Mouse (Mus musculus) heart, postnatal 14 days (tissue): ENCODE data around the gene Hist1h2bk. TPM values are rescaled to one million over a fixed set of nuclear protein-coding genes. Genes with fewer than 3 reads are reported as not detected.

Experiments
- DNase-seq, 2 experiments: peaks; one replicate each; pipeline ENCODE4 v3.0.0; 2021 to 2022
- intact Hi-C: fragments of 180-260 bp; cut with DNase I; formaldehyde crosslinking; loops from one replicate; pipeline ENCODE4 v1.15.1; 2025
- long read RNA-seq, 2 experiments: library from polyadenylated mRNA; stranded (forward); transcript quantifications; one replicate each; pipeline ENCODE4 v2.0.0; 2021
- total RNA-seq, 2 experiments: library from RNA; stranded (reverse); gene quantifications; 2 replicates each; pipeline ENCODE4 v1.2.3; 2021

Hist1h2bk gene
- total RNA-seq: 100 to 1,000 TPM in 1 of 2 experiments, 10 to 100 TPM in 1; 67.9 to 160 TPM
- long read RNA-seq, experiment 1: 0 reads
- long read RNA-seq, experiment 2: 0 reads

DNA sequence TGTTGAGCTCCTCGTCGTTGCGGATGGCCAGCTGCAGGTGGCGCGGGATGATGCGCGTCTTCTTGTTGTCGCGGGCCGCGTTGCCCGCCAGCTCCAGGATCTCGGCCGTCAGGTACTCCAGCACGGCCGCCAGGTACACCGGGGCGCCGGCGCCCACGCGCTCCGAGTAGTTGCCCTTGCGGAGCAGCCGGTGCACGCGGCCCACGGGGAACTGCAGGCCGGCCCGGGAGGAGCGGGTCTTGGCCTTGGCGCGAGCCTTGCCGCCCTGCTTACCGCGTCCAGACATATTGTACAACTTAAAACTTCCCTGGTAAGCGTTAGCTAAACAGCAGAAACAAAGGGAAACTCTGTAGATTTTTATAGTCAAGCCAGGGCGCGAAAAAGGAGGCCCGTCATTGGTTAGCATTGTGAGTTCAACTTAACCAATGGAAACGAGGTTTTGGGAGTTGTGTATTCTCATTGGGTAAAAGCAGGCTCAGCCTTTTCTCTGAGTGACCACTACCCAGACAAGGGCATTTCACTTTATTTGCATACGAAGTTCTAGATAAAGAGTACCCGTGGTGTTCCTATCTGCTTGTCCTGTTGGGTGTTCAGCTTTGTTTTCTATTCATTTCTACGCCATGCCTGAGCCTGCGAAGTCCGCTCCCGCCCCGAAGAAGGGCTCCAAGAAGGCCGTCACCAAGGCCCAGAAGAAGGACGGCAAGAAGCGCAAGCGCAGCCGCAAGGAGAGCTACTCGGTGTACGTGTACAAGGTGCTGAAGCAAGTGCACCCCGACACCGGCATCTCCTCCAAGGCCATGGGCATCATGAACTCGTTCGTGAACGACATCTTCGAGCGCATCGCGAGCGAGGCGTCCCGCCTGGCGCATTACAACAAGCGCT, at the start of gene Hist1h2bk, which contains the start of gene Hist1h2ah:
Gene Hist1h2bk (plus strand): TSS at position 604 of the 882 bp plus-strand sequence.
Gene Hist1h2ah (minus strand): TSS at position 302 of the 882 bp plus-strand sequence.
- intact Hi-C loops: loop anchor here (5.0 kb wide), 1 partner anchor 1537 kb away; the partner anchor contains the start of genes Hist1h2ad, Hist1h2ae, Hist1h2bf and Hist1h2bg
- peak; percentile 67 to 81 for DNase-seq

- DNase-seq: no peak
- intact Hi-C loops: no loop called here
These were observed 43.1 kb upstream of the Hist1h2bk start for GRCm38 (mm10) chr13:21992550-21992949.

DNA sequence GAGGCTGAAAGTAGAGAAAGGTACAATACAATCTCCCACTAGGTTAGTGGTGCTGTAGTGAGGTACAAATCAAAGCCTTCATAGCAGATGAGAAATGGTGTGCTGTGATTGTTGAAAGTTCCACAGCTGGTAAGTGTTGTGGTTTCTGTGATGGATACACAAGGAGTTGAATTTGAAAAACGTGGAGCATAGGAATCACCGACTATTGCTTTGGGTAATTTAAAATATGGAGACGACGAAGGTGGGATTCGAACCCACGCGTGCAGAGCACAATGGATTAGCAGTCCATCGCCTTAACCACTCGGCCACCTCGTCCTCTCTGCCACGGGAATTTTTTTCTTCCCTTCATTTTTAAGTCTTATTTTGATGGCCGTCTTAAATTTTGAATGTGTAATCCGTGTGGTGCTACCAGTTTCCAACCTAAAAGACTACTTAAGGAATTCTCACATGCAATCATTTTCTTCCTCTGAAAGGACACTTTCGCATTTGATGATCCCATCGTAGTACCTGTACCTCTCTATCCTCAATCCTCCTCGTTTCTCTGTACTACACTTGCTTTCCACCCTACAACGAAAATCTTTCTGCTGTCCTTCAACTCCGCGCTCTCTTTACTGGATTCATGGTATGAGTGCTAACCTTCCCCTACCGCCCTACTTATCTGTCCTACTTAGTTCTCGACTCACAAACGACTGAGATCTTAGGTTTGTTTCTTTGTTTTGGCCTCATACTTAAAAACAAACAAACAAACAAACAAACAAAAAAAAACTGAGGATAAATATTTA, 41.5 kb upstream of the Hist1h2bk start:
- peak in 1 of 2 experiments; percentile 14 for DNase-seq
- intact Hi-C loops: no loop called here

GRCm38 (mm10) chr13:21994896-21995295, 40.8 kb upstream of the Hist1h2bk start:
- no peak for DNase-seq
- intact Hi-C loops: no loop called here

DNA sequence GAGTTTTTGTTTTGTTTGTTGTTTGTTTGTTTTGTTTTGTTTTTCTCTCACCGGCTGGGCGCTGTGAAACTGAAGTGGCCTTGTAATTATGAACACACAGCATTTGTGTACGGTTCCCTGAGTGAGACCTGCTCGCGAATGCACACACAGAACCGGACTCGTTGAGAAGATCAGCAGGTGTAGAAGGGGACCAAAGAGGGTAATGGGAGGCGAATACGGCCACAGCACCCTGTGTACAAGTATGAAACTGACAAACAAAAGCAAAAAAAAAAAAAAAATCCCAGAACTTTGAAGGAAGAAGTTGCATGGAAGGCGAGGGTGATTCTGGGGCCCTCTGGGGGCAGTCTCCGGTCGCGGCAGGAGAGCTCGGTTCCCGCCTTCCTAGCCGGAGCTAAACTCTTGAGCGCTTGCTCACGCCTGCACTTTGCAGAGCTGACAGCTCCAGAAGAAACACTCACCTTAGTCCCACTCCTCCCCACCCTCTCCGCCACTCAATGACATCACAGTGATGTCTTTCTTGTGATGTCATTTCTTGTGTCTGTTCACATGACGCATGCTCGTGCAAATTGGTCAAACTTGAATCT, 40.2 kb upstream of the Hist1h2bk start:
- intact Hi-C loops: no loop called here
- DNase-seq: peak; percentile 21 to 40

DNA sequence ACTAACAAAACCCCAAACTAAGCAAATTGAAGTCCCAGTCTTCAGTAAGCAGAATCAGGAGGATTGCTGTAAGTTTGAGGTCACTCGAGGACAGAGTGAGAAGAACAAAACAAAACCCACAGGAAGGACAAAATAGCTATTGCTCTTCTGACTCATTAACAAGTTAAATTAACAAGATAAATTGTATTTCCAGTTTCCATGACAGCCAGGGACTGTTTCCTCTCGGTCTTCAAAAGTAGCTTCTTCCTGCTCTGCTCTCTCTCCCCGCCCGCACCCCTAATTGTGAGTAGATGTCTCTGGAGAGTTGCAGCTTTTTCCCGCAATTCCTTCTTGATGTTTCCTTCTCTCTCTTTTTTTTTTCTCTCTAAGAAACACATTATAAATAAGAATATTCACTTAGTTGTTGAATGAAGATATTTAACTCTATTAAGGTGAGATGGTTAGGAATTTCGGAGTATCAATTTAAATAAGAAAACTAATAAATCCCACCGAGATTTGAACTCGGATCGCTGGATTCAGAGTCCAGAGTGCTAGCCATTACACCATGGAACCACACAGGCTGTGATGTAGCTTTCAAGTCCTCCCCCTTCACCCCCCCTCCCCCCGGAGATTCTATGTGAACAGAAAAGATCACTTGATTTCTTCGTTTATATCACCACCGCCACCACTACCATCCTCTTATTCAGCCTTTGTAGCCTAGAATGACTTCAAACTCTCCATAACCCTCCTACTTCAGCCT, 39.4 kb upstream of the Hist1h2bk start:
- intact Hi-C loops: loop anchor here (2.0 kb wide), 1 partner anchor 21 kb away; no protein-coding TSS in a partner anchor
- no peak for DNase-seq

DNA sequence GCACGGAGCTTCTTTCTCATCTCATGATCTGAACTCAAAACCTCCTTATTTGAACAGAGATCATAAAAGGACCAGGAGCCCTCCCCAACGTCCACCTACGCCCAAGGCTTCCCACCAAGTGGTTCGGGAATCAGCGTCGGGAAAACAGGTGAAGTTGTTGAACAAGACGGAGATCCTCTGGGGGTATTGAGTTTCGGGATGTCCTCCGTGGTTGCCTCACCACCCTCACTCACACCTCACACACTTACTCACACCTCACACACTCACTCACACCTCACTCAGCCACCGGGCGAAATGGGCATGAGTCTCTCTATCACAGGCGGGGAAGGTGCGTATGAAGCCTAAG, 38.9 kb upstream of the Hist1h2bk start:
- DNase-seq: no peak
- intact Hi-C loops: loop anchor here (2.0 kb wide), 1 partner anchor 22 kb away; no protein-coding TSS in a partner anchor

DNA sequence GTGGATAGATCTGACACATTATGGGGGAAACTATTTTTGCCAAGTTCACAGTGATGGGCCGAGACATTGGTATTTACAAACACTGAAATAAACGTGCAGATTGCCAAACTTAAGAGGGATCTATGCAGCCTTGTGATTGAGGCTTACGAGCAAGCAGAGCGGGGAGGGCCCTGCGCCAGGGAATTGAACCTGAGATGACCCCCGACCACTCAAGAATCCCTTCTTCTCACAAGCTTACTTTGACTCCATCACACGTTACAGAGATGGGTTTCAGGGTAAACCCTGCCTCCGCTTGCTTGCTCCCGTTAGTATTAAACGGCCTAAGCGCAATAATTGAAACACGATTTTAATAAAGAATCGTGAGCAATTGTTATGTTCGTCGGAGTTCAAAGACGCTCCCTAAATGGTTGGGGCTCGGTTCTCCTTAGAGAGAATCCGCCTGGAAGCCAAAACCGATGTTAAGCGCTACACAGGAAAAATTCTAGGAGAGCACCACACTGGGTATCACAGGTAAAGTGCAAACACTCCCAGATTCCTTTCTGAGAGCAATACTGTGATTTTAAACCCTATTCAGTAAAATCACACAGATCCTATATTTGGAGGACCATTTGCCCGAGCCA, 38.4 kb upstream of the Hist1h2bk start:
- DNase-seq: no peak
- intact Hi-C loops: loop anchor here (2.0 kb wide), 1 partner anchor 23 kb away; no protein-coding TSS in a partner anchor

DNA sequence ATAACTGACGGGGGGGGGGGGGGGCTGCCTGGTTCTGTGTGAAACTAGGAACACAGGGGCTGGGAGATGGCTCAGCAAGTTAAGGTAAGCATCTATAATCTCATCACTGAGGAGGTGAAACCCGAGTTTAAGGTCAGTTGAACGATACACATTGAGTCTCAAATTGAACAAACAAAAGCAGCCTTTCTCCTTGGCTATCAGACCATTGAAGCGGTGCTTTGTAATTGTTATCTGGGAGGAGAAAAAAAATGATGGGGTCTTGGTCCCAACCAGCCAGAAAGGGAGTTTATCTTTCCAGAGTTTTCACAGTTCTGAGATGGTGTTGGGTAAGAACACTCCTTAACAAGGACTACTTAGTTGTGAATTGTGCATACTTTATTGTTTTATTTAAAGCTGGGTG, 37.8 kb upstream of the Hist1h2bk start:
- DNase-seq: no peak
- intact Hi-C loops: loop anchor here (2.0 kb wide), 1 partner anchor 23 kb away; no protein-coding TSS in a partner anchor

DNA sequence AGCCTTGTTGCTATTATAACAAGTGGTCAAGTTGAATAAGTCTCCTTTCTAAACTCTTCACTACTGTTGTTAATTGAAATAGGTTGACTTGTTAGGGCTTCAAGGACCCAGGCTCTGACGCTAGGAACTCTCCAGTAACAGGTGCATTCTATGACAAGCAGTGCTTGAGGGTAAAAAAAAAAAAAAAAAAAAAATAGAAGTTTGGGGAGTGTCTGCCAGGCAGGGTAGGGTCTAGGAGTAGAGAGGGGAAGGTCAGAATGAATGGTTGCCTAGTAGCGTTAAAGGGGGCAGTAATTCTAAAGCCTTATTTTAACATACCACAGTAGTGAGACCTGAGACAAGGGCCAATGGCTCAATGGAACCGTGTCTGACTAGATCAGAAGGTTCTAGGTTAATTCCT, 37.3 kb upstream of the Hist1h2bk start:
- intact Hi-C loops: no loop called here
- no peak for DNase-seq

- no peak for DNase-seq
- intact Hi-C loops: no loop called here
These were observed 36.5 kb upstream of the Hist1h2bk start for GRCm38 (mm10) chr13:21999147-21999546.

DNA sequence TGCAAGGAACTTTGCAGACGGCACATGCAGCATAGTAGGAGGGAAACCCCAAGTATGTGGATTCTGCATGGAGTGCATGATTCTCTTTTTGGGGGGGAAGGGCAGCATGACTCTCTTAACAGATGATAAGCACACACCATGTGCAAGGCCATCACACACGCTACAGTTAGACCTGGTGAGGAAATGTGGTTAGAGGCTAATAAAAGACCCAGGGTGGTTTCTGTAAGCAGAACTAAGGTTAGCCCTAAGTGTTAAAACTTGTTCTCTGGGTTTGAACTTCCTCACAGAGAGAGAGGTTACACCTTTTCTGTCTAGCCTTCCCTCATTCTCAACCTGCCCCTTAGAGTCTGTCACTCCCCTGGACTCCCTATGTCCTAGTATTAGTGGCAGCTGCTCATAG, 34.3 kb upstream of the Hist1h2bk start:
- intact Hi-C loops: no loop called here
- no peak for DNase-seq

GRCm38 (mm10) chr13:22001823-22002222, 33.8 kb upstream of the Hist1h2bk start:
- intact Hi-C loops: no loop called here

GRCm38 (mm10) chr13:22005605-22006333, 29.9 kb upstream of the Hist1h2bk start:
- peak; percentile 49 to 50 for DNase-seq
- intact Hi-C loops: no loop called here

More at GRCm38 (mm10) chr13:22001823-22002222, 33.8 kb upstream of the Hist1h2bk start:
- no peak for DNase-seq

GRCm38 (mm10) chr13:22006334-22007120, 29.1 kb upstream of the Hist1h2bk start:
- DNase-seq: peak in 1 of 2 experiments; percentile 40
- intact Hi-C loops: no loop called here

- no peak for DNase-seq
- intact Hi-C loops: no loop called here
These were observed 28.6 kb upstream of the Hist1h2bk start for GRCm38 (mm10) chr13:22007121-22007510.

DNA sequence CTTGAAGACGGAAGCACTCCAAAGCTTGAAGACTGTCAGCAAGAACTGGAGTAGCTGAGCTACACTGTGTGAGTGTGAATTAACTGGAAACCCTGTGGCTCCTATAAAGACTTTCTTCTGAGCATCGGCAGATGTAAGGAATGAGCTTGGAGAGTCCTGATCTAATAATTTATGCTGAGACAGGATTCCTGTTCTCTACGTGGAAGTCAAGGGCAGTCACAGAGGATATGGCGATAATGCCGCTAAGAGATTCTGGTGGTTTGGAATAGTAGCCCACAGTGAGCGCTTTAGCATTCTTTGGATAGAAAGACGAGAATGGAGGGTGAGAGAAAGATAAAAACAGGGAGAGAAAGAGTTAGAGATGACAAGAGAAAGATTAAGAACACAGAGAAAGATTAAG, 27.8 kb upstream of the Hist1h2bk start:
- no peak for DNase-seq
- intact Hi-C loops: no loop called here

DNA sequence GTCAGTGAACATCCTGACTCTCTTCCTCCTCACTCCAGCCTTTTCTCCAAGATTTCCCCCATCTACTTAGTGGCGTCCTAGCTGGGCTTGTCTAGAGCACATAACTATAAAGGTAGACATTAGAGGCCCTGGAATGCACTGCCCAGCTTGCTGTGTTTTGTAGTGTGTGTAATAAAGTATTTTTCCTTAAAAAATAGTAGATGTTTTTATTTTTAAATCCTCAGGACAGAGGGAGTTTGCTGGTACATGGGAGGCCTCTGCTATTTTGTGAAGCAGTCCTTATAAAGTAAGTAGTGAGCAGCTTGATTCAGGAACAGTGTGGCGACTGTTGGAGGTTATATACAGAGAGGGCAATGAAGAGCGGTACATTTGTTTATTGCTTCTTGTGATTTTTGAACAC, 27.0 kb upstream of the Hist1h2bk start:
- no peak for DNase-seq

More for the DNA sequence above, 27.0 kb upstream of the Hist1h2bk start:
- intact Hi-C loops: no loop called here
